Mouse (Mus musculus) spleen, adult 2 months (tissue): ENCODE data around the gene Mgat4a.

Experiments
- CTCF ChIP-seq: fragments of 200-500 bp; IDR thresholded peaks from 2 replicates; pipeline ENCODE4 v1.5.1; 2011; ENCODE audit warnings: mild to moderate bottlenecking, inconsistent platforms; ENCODE audit not compliant: insufficient read depth, insufficient read length, insufficient replicate concordance; ENCODE audit errors: extremely low read depth
- POLR2A ChIP-seq: fragments of 200-500 bp; IDR thresholded peaks from 2 replicates; pipeline ENCODE4 v1.6.1; 2011; ENCODE audit warnings: low read depth, low read length, inconsistent platforms

DNA sequence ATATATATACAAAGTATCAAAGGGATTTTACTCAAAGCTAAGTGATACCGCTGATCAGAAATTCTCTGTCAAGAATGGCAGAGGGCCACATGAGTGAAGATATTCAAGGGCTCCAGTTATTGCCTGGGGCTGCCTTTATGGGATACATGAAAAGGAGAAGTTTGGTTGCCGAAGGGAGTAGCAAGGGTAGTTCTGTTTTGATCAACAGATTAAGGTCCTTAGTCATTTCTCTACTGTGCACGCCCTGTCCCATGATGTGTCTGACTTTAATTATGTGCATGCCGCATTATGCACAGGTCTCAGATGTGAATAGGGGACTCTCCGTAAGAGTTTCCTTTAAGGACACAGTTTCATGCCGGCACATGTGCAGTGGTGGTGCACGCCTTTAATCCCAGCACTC is 83.3 kb downstream of the Mgat4a start:
- TF ChIP-seq POLR2A, result no peak
- TF ChIP-seq CTCF, result no peak
